Comparison of ENCODE assay signal across 8 mouse cellular contexts in the genomic region with DNA sequence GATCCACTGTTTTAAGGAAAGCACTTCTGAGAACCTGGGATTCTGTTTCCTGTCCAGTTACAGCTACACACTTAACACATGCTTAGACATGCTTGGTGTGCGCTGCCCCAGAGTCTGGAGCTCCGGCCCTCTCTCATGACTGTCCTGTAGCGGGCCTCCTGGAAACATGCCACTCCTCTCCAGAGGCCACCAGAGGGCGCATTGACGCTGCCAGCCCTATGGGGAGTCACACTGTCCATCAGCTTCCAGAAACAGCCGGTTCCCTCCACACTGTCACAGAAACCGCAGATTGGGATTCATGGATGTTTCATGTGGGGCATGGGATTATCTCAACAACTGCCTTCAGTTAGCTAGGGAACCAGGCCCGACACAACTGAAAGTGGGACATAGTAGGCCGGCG. TPM values are rescaled to one million over a fixed set of nuclear protein-coding genes. Genes with fewer than 3 reads are reported as not detected.
DNase-seq lines count a peak whose midpoint lies in the region; ATAC-seq and TF ChIP-seq lines count a peak whose summit lies in the region.

No protein-coding gene starts in this region.

- no peak overlapping the region for H3K4me2 ChIP-seq in intestine, postnatal 0 days (replicated peaks; ENCODE audit: low read depth)
- no peak overlapping the region for H3K4me2 ChIP-seq in midbrain, embryonic 12.5 days (replicated peaks)

- peaks cover 14% of the 10 kb centered on the region; the same call in 1 of the 2 replicates for H3K36me3 ChIP-seq in intestine, postnatal 0 days (ENCODE audit: control insufficient read depth, insufficient read depth)
- peaks cover 26% of the 10 kb centered on the region for H3K36me3 ChIP-seq in midbrain, embryonic 12.5 days

- no peak overlapping the region for H3K27ac ChIP-seq in intestine, postnatal 0 days (ENCODE audit: low read depth, low read length)
- no peak overlapping the region for H3K27ac ChIP-seq in midbrain, embryonic 12.5 days (replicated peaks)

- no peak overlapping the region for H3K9ac ChIP-seq in intestine, postnatal 0 days (ENCODE audit: low read depth, low read length)
- no peak overlapping the region for H3K9ac ChIP-seq in midbrain, embryonic 12.5 days (replicated peaks)

- peak; percentile 61 for ATAC-seq in common myeloid progenitor, adult 5-6 weeks (replicated peaks; ENCODE audit: low read depth, poor library complexity, severe bottlenecking)
- ATAC-seq in intestine, postnatal 0 days, result peak; percentile 52
- ATAC-seq in midbrain, embryonic 12.5 days (ENCODE audit: low FRiP score, low read depth), result peak; percentile 67; the same call in 1 of the 2 replicates
- ATAC-seq in erythroid progenitor cell, adult 5-6 weeks (replicated peaks; ENCODE audit: low FRiP score, poor library complexity, severe bottlenecking), result no peak

- no peak overlapping the region for H3K4me3 ChIP-seq in intestine, postnatal 0 days (ENCODE audit: low read depth, low read length)
- no peak overlapping the region for H3K4me3 ChIP-seq in midbrain, embryonic 12.5 days

- DNase-seq in adrenal gland, adult 2 months, result peak; percentile 87
- DNase-seq in gastrocnemius, postnatal 14 days, result peak; percentile 88
- DNase-seq in left cerebral cortex, postnatal 25 days (ENCODE audit: low spot score in 2 of 2), result peak; percentile 76 to 79
- DNase-seq in skeletal muscle tissue, adult 2 months (ENCODE audit: low read depth, low spot score), result peak; percentile 73

- H3K4me1 ChIP-seq in intestine, postnatal 0 days (replicated peaks; ENCODE audit: control insufficient read depth, insufficient read depth, low read length), result no peaks in the 10 kb centered on the region
- peaks cover 11% of the 10 kb centered on the region for H3K4me1 ChIP-seq in midbrain, embryonic 12.5 days

- no peaks in the 10 kb centered on the region for H3K9me3 ChIP-seq in intestine, postnatal 0 days (ENCODE audit: control insufficient read depth)
- no peaks in the 10 kb centered on the region for H3K9me3 ChIP-seq in midbrain, embryonic 12.5 days

- 25% methylated on average over 10 of the region's 10 CpGs for WGBS in intestine, postnatal 0 days
- WGBS in midbrain, embryonic 12.5 days, result 30% methylated on average over 10 of the region's 10 CpGs

- peak; percentile 96 for TF ChIP-seq CTCF in intestine, postnatal 0 days (IDR thresholded peaks at IDR 0.05; ENCODE audit: low read depth)

- intact Hi-C loops in gastrocnemius, postnatal 14 days (cut with DNase I; ENCODE audit: low total_unique reads), result loop anchor here (2.0 to 10.0 kb wide), 3 partner anchors 67 to 881 kb away; a partner anchor contains a TSS
- intact Hi-C loops in left cerebral cortex, postnatal 25 days (cut with DNase I), result loop anchor here (1.0 to 2.0 kb wide), 2 partner anchors 57 to 68 kb away; a partner anchor contains a TSS

- no peaks in the 10 kb centered on the region for H3K27me3 ChIP-seq in intestine, postnatal 0 days (replicated peaks; ENCODE audit: control insufficient read depth, insufficient read depth, low read length)
- H3K27me3 ChIP-seq in midbrain, embryonic 12.5 days, result 0 out of 2 replicates have a peak, but pooled peaks cover 5% of the 10 kb centered on the region

RNA-seq across cellular contexts. Expression of a gene that starts 57.0 kb away (rescaled TPM):
- total RNA-seq in adrenal gland, adult 2 months (2021), result 10 to 100 TPM; 74.7 to 90.0 TPM
- polyA plus RNA-seq in adrenal gland, adult 2 months (2012; rRNA removed), result 41.3 and 49.5 TPM in 2 replicates
- total RNA-seq in common myeloid progenitor, adult 5-6 weeks (2017), result 23.4 and 37.8 TPM in 2 replicates
- 10 to 100 TPM; 23.4 to 26.2 TPM for total RNA-seq in gastrocnemius, postnatal 14 days (2021)
- 42.9 and 44.0 TPM in 2 replicates for polyA plus RNA-seq in intestine, postnatal 0 days (2015; fragmentation: Nextera tagmentation; extraction: Ambion mirVana)
- total RNA-seq in left cerebral cortex, postnatal 25 days (2021), result 10 to 100 TPM; 80.1 to 83.0 TPM
- 110 and 113 TPM in 2 replicates for polyA plus RNA-seq in midbrain, embryonic 12.5 days (2016; fragmentation: Nextera tagmentation; extraction: Ambion mirVana)
- total RNA-seq in erythroid progenitor cell, adult 5-6 weeks (2015; ENCODE audit: low replicate concordance), result 32.8 and 47.4 TPM in 2 replicates
- total RNA-seq in erythroid progenitor cell, adult 5-6 weeks (2017; ENCODE audit: low replicate concordance), result 14.5 and 15.7 TPM in 2 replicates
